30 mouse cellular contexts compared by ENCODE assay signal in genomic region chr1:59995646-59996045, GRCm38 (mm10). TPM values are rescaled to one million over a fixed set of nuclear protein-coding genes. Genes with fewer than 3 reads are reported as not detected.
A peak's percentile ranks its signal among the peaks of the same experiment; 100 is the strongest.
DNase-seq lines count a peak whose midpoint lies in the region; ATAC-seq and TF ChIP-seq lines count a peak whose summit lies in the region.
"Had no signal": no experiment of that assay in that cellular context is flagged by ENCODE, and none has a peak within 500 bp of the region (broad histone marks: within the 10 kb centered on the region; RNA-seq: fewer than 3 reads in every experiment).

No protein-coding gene starts in this region.

- no peak overlapping the region for H3K9ac ChIP-seq in liver, postnatal 0 days (replicated peaks)
- H3K9ac ChIP-seq: embryonic facial prominence, embryonic 13.5 days; forebrain, embryonic 12.5 days; forebrain, postnatal 0 days; kidney, embryonic 15.5 days; limb, embryonic 15.5 days; midbrain, embryonic 15.5 days; neural tube, embryonic 15.5 days; stomach, embryonic 15.5 days had no signal

- no peak for ATAC-seq in liver, postnatal 0 days
- ATAC-seq: forebrain, postnatal 0 days; hindbrain, embryonic 16.5 days; midbrain, embryonic 15.5 days had no signal

- TF ChIP-seq CTCF in liver, postnatal 0 days (IDR thresholded peaks at IDR 0.05; ENCODE audit: low read depth) = peak; percentile 21; the same call in 1 of the 2 replicates
- TF ChIP-seq CTCF in E14TG2a.4 (conservative IDR thresholded peaks at IDR 0.05; ENCODE audit: low read length) = peak; percentile 37
- TF ChIP-seq CTCF in gastrocnemius, adult 2 months (IDR thresholded peaks at IDR 0.05) = no peak

- H3K4me2 ChIP-seq in liver, postnatal 0 days (ENCODE audit: low read depth, low read length) = no peak overlapping the region
- H3K4me2 ChIP-seq: embryonic facial prominence, embryonic 13.5 days; forebrain, embryonic 12.5 days; kidney, embryonic 15.5 days; limb, embryonic 15.5 days; midbrain, embryonic 15.5 days; neural tube, embryonic 15.5 days; stomach, embryonic 15.5 days had no signal

- TF ChIP-seq EP300 in liver, postnatal 0 days (IDR thresholded peaks at IDR 0.05; ENCODE audit: low read depth) = no peak

- WGBS in liver, postnatal 0 days (ENCODE audit: insufficient replicate concordance) = 53% methylated on average over 3 of the region's 3 CpGs

- DNase-seq in heart, adult 11 months = peak; percentile 64
- no peak for DNase-seq in heart, postnatal 36 days
- DNase-seq in liver, postnatal 0 days = no peak
- DNase-seq in liver (no peak), 416B (ENCODE audit: low read depth) (peak; percentile 21)
- no peak for DNase-seq in gastrocnemius, adult 2 months
- no peak for DNase-seq in spleen, adult 18-20 months
- DNase-seq: adrenal gland, postnatal 10 days; B cell, adult 2 months; cerebellum, adult 8-10 months; cerebellum, postnatal 25 days; forebrain, postnatal 0 days; gastrocnemius, postnatal 10 days; heart, postnatal 14 days; kidney, adult 18-20 months; kidney, postnatal 36 days; layer of hippocampus, adult 9-11 months; retina, postnatal 1 day; right cerebral cortex, postnatal 14 days had no signal

- H3K9me3 ChIP-seq in liver, postnatal 0 days (ENCODE audit: low read length) = no peaks in the 10 kb centered on the region
- H3K9me3 ChIP-seq in E14TG2a.4 (ENCODE audit: low read length) = no peaks in the 10 kb centered on the region
- H3K9me3 ChIP-seq: embryonic facial prominence, embryonic 13.5 days; forebrain, embryonic 12.5 days; kidney, embryonic 15.5 days; limb, embryonic 10.5 days; limb, embryonic 15.5 days; midbrain, embryonic 10.5 days; midbrain, embryonic 15.5 days; neural tube, embryonic 15.5 days; stomach, embryonic 15.5 days had no signal

- intact Hi-C loops in heart, postnatal 36 days (cut with DNase I) = no loop called here
- intact Hi-C loops in gastrocnemius, adult 2 months (cut with DNase I) = no loop called here

- H3K27ac ChIP-seq in liver, postnatal 0 days (ENCODE audit: low read depth) = no peak overlapping the region
- H3K27ac ChIP-seq in gastrocnemius, adult 2 months = no peak overlapping the region
- H3K27ac ChIP-seq: embryonic facial prominence, embryonic 13.5 days; forebrain, embryonic 12.5 days; kidney, embryonic 15.5 days; limb, embryonic 10.5 days; limb, embryonic 15.5 days; midbrain, embryonic 10.5 days; midbrain, embryonic 15.5 days; neural tube, embryonic 15.5 days; stomach, embryonic 15.5 days had no signal

- H3K4me3 ChIP-seq in liver, postnatal 0 days (ENCODE audit: low read depth, low read length) = no peak overlapping the region
- no peak overlapping the region for H3K4me3 ChIP-seq in E14TG2a.4 (replicated peaks; ENCODE audit: low read length)
- no peak overlapping the region for H3K4me3 ChIP-seq in gastrocnemius, adult 2 months
- H3K4me3 ChIP-seq: embryonic facial prominence, embryonic 13.5 days; forebrain, embryonic 12.5 days; kidney, embryonic 15.5 days; limb, embryonic 10.5 days; limb, embryonic 15.5 days; midbrain, embryonic 10.5 days; midbrain, embryonic 15.5 days; neural tube, embryonic 15.5 days; stomach, embryonic 15.5 days had no signal

- H3K36me3 ChIP-seq in liver, postnatal 0 days (replicated peaks; ENCODE audit: insufficient read depth, low read length) = 0 out of 2 replicates have a peak, but pooled peaks cover 3% of the 10 kb centered on the region
- H3K36me3 ChIP-seq in E14TG2a.4 (ENCODE audit: insufficient read depth, low read length) = 0 out of 2 replicates have a peak, but pooled peaks cover 4% of the 10 kb centered on the region
- H3K36me3 ChIP-seq: stomach, embryonic 15.5 days had no signal

- no peaks in the 10 kb centered on the region for H3K27me3 ChIP-seq in liver, postnatal 0 days (ENCODE audit: insufficient read depth, low read length)
- no peaks in the 10 kb centered on the region; the same call in 1 of the 2 replicates for H3K27me3 ChIP-seq in E14TG2a.4 (ENCODE audit: insufficient read depth, low read length)
- H3K27me3 ChIP-seq: embryonic facial prominence, embryonic 13.5 days; forebrain, embryonic 12.5 days; kidney, embryonic 15.5 days; limb, embryonic 15.5 days; midbrain, embryonic 15.5 days; neural tube, embryonic 15.5 days; stomach, embryonic 15.5 days had no signal

- H3K4me1 ChIP-seq in liver, postnatal 0 days (ENCODE audit: insufficient read depth) = no peaks in the 10 kb centered on the region
- peaks cover 4% of the 10 kb centered on the region for H3K4me1 ChIP-seq in E14TG2a.4 (replicated peaks; ENCODE audit: low read depth, low read length)
- H3K4me1 ChIP-seq: embryonic facial prominence, embryonic 13.5 days; forebrain, embryonic 12.5 days; kidney, embryonic 15.5 days; limb, embryonic 10.5 days; limb, embryonic 15.5 days; midbrain, embryonic 10.5 days; midbrain, embryonic 15.5 days; neural tube, embryonic 15.5 days; stomach, embryonic 15.5 days had no signal

RNA-seq across cellular contexts. Expression of gene Ica1l, which starts 47.3 kb away (rescaled TPM):
- total RNA-seq in heart, postnatal 36 days (2021) = under 1 TPM; 0.46 to 0.56 TPM
- 0.16 and 0.26 TPM in 2 replicates for polyA plus RNA-seq in liver, postnatal 0 days (2015; fragmentation: Nextera tagmentation; extraction: Ambion mirVana)
- total RNA-seq in gastrocnemius, adult 2 months (2021) = under 1 TPM; 0.20 to 0.48 TPM

Comparison
In these comparisons a context has a peak if more than half of its experiments do, and no peak if none do; other contexts are left out.
1. DNase-seq: peak in heart, adult 11 months (single experiment) and 416B (single experiment); none in heart, postnatal 36 days (0 of 2), liver, postnatal 0 days (single experiment), liver (single experiment), gastrocnemius, adult 2 months (single experiment) and spleen, adult 18-20 months (0 of 2).